Mouse (Mus musculus) kidney, postnatal 10 days (tissue): ENCODE data around the gene Farsb.
A peak's percentile ranks its signal among the peaks of the same experiment; 100 is the strongest.

Source experiments
- DNase-seq: peaks from one replicate; pipeline ENCODE4 v3.0.0; 2021; ENCODE audit warnings: mixed read lengths

The Farsb gene

DNA sequence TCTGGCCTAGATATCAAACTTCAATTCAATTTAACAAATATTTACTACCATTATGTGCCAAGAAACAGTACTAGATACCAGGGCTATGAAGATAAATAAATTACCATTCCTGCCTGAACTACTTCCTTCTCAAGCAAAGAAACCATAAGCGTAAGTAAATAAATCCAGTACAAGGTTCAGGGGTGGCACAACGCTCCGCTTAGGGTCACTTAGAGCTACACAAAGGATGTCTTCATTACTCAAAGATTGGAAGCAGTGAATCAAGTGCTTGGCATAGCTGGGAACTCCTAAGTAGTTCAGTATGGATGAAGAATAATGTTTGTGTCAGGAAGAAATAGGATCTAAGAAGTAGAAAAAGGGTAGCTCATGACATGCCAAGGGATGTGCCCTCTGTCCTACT is 5.3 kb downstream of the Farsb start:
- no peak for DNase-seq

- DNase-seq, result no peak
Measured at GRCm38 (mm10) chr1:78472441-78472840, 16.3 kb downstream of the Farsb start.

GRCm38 (mm10) chr1:78454659-78455058 is 34.0 kb downstream of the Farsb start:
- DNase-seq, result peak; percentile 65

GRCm38 (mm10) chr1:78453886-78454285 is 34.8 kb downstream of the Farsb start:
- no peak for DNase-seq

DNA sequence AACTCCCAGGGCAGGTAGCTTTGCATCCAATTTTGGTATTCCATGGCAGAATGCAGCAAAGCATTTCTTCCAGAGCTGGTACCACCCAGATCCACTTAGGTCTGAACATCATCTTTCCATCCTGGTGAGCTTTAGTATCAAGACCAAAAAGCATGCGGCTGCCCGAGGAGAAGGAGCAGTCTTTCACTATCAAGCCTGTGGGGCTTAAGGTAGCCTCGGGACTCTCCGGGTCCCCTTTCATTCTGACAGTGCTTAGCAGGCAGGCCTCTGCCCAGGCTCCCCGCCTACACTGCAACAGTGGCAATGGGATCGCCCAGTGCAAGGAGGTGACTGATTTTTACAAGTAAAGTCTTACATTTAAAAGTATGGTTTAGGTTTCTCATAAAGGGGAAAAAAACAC is 36.2 kb downstream of the Farsb start:
- no peak for DNase-seq

DNA sequence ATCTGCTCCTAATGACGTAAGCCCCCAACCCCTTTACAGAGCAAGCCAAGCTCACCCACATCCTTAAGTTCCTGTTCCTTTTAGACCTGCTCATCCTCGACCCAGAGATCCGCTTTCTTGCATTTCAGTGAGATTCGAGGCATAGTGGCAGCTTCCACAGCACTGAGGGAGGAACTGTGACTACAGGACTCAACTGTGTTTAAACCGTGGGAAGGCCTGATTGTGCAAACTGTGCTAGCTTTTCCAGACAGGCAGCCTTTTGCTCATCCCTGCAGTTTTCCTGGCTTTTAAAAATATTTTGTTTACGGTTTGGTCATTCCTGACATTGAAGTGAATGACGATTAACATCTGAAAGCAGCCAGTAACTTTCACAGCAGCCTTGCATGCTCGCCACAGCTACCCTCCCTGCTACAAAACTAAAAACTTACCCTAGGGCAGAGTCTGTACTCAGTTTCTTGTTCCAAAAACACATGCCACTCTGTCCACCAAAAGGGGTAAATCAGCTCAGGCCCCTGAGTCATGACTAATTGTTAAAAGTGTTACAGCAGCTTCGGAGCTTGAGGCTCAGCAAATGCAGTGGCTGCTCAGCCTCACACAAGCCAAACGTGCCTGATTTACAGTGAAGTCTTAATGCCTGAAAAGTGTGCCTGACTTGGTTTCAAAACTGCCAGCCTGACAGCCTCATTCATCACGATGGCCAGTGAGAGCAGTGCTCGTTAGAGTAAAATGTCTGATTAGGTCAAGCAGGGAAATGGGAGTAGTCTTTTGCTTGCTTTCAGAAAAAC is 37.4 kb downstream of the Farsb start:
- no peak for DNase-seq

GRCm38 (mm10) chr1:78448091-78448490 is 40.6 kb downstream of the Farsb start:
- no peak for DNase-seq

DNA sequence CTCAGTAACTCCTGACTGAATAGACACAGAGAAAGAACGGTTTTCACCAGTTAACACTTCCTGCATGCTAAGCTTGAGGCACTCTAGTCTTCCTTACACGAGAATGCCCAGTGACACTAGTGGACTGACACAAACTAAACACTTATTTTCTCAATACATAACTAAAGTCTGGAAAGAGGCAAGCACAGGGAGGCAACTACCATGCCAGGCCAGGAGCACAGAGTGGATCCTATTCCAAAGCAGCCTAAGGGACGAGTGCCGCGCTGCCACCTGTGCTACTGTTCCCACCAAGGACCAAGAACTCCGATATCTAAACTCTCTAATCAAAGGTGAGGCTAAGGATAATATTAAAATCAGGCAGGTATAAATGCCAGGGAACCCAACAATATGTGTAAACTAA is 42.0 kb downstream of the Farsb start:
- DNase-seq, result no peak

- DNase-seq, result no peak
Measured at GRCm38 (mm10) chr1:78446232-78446631, 42.5 kb downstream of the Farsb start.

DNA sequence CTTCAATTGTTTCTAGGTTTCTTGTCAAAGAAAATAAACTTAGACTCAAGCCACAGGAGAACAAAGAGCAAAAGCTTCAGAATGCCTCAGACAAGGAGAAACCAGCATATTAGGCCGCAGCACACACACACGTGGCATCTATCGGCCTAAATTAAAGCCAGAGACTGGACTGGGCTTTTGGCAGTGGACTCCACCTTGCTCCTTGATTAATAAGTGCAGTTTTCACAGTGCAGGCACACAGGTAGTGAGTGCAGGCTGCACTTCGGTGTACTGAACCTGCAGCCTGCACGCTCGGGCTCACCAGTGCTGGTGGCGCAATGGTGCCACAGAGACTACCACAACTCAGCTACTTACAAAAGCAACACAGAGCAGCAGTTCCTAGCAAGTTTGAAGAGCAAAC is 45.6 kb downstream of the Farsb start:
- DNase-seq, result no peak

GRCm38 (mm10) chr1:78440716-78441115 is 48.0 kb downstream of the Farsb start:
- peak; percentile 36 for DNase-seq

- DNase-seq, result no peak
Measured at GRCm38 (mm10) chr1:78437150-78437549, 51.5 kb downstream of the Farsb start.

DNA sequence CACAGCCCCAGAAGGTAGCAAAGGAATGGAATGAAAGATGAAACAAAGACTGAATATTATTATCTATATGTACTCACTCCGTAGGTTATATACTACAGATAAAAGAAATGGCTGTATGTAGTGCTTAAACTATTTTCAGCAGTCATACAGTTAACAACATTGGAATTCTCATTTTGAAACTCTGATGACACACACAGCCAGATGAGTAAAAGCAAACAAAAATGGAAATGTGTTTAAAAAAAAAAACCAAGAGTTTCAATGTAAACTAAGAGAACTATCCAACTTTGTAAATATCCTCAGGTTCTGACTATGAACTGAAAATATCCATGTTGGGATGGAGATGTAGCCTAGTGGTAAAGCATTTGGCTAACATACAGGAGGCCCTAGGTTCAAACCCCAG is 52.3 kb downstream of the Farsb start:
- no peak for DNase-seq

GRCm38 (mm10) chr1:78435967-78436366 is 52.7 kb downstream of the Farsb start:
- no peak for DNase-seq

- no peak for DNase-seq
Measured at GRCm38 (mm10) chr1:78433472-78433871, 55.2 kb downstream of the Farsb start.

DNA sequence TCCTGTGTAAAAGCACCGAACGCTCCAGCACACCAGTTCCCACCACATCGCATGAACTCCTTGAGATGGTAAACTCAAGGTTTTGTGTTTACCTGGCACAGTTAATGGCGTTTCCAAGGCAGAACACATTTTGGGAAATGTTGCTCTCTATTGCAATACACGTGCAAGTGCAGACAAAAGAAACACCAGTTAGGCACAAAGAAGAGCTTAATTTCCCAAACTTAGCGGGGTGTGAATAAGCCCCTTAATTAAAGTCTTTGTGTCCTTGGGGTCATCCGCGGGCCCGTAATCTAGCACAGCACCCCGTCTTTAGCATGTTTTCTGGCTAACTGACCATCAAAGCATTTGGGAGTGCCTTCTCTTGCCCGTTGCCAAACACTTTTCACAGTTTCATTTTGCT is 59.8 kb downstream of the Farsb start:
- DNase-seq, result no peak

- DNase-seq, result no peak
Measured at GRCm38 (mm10) chr1:78426841-78427240, 61.9 kb downstream of the Farsb start.

GRCm38 (mm10) chr1:78425793-78426700 is 62.6 kb downstream of the Farsb start:
- DNase-seq, result peak; percentile 45

DNA sequence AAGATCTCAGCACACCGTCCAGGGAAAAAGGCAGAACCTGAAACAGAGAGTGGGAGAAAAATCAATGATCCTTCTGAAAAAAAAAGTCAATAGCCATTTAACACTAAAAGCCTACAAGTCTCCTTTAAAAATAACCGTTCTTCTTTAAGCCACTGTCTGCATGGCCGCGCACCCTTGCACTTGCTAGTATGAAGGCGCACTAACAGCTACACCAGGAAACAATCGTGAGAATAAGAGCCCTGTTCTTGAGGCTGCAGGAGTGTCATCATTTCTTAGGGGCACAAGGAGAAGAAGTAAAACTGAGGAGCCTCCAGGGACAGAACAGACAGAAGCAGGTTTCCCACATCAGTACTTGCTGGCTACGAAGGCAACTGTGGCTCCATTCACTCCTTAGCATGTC is 63.4 kb downstream of the Farsb start:
- no peak for DNase-seq

DNA sequence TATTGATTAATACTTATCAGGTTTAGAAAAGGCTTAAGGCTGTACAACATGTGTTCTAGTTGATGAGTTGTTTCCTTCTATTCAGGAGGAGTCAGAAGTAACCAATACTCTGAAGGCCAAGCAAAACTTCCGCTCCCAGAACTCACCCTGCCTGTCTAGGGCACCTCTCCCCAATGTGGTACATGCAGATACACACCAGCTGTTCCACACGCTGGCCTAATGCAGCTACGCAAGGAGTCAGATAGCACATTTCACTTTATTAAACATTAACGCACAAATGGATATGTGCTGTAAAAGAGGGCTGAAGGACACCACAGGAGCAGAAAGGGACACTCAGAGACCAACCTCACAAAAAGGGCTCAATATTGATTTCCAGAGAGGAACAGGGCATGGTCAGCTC is 63.8 kb downstream of the Farsb start:
- DNase-seq, result no peak

GRCm38 (mm10) chr1:78422576-78422975 is 66.1 kb downstream of the Farsb start:
- no peak for DNase-seq

DNA sequence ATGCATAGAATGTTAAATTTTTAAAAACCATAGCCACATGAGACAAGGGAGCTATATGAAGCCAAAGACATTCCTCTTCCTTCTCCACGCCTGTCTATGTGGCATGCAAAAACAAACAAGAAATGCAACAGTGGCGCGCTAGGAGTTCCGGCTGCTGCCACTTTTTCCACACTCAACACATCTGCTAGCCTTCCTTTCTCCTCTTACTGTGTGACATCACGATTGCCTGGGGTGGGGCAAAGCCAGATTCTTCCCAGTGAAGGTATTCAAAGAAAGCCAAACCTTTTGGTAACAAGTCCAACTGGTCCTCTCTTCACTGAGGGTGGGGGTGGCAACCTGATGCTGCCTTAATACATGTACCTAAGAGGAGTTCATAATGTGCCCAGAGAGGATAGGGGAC is 66.9 kb downstream of the Farsb start:
- no peak for DNase-seq

GRCm38 (mm10) chr1:78420271-78420670 is 68.4 kb downstream of the Farsb start:
- no peak for DNase-seq

- DNase-seq, result peak; percentile 91
Measured at GRCm38 (mm10) chr1:78419593-78419992, 69.1 kb downstream of the Farsb start.
